Mouse (Mus musculus): ENCODE measurements around the gene Papola.

The Papola gene

DNA sequence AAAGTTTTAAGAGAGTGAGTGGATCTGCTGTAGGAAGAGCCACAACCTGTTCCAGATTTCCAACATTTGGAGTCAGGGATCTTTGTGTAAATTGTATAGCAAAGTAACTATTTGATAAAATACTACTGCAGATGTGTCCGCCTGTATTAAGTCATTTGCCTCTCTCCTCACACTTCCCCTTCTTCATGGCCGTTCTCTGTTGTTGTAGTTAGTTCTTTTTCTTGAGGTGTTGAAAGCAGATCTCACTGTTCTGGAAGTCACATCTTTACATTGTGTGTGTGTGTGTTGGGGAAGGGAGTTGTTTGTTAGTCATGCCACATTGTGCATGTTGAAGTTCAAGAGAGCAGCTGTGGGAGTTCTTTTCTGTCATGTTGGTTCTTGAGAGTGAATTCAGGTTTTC, 10.4 kb downstream of the Papola start:
- intact Hi-C loops (cut with DNase I): no loop called here

DNA sequence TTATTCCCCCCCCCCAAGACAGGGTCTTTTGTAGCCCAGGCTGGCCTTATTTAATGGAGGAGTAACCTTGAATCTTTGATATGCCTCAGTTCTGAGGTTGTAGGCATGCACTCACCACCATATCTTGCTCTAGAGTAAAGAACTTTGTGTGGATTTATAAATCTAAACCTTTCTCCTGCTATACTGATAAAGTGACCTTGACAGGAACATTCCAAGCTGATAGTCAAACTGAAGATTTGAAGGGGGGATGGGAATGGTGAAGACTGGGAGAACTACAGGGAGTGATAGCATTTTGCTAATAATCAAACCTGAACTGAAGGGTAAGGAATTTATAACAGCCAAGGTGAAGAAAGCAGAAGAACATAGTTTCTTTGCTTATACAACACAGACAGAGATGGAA, 13.5 kb downstream of the Papola start:
- intact Hi-C loops (cut with DNase I): no loop called here

DNA sequence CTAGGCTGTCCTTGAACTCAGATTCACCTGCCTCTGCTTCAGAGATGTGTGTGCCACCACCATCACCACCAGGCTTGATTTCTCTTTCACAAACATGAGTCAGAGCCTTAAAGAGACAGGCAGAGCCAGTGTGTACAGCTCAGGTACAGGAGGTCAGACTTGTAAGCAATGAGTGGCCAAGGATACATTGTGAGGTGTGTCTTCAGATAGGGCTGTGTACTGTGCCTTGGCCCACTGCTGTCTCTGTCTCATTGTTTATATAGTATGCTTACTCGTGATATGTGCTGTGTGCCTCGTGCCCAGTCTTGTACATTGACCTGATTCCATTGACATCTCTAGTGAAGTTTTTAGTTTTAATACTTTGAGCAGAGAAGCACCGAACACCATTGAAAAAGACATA, 21.3 kb downstream of the Papola start:
- intact Hi-C loops (cut with DNase I): no loop called here

DNA sequence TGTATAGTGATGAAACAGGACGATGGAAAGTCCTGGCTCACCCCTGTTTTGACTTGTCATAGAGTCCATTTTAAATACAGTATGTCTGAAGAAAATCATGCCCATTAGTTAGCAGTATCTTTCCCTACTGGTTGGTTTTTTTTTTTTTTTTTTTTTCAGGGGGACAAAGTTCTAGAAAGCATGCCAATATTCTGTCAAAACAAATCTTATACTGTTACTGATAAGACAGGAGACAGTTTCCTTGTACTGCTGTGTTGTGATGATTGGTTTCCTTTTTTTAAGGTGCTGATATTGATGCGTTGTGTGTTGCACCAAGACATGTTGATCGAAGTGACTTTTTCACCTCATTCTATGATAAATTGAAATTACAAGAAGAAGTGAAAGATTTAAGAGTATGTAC, 21.7 kb downstream of the Papola start:
- intact Hi-C loops (cut with DNase I): no loop called here

DNA sequence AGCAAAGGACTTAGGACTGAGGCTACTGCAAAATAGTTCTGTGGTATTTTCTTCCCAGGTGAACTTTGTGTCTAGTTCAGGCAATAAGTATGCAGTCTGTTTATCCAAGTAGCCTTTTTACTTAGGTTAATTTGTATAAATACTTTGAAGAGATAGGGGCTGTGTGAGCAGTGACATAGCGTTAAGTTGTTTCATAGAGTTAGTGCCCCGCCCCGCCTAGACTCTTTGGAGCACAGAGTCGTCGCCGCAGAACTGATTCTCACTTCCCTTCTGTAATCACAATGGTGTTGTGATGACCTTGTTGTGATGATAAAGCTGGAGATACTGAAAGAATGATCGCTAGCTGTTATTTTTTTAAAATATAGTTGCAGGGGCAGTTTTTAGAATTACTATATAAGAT, 22.9 kb downstream of the Papola start:
- intact Hi-C loops (cut with DNase I): no loop called here

DNA sequence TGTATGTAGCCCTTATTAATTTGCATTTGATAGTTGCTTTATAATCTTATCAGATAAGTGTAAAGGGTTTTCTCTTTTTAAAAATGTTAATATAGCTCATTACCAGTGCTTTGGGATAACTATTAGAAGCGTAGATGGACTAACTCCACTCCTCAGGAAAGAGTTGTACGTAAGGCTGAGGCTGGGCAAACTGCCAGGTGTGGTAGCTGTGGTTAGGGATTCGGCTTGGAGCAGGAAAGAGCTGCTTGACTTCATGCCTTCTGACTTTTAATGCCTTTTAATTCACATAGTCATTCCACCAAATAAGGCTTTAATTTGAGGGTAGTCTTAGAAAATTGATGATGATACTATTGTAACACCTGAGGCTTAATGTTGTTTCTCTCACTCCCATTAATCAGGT, 24.5 kb downstream of the Papola start:
- intact Hi-C loops (cut with DNase I): no loop called here

DNA sequence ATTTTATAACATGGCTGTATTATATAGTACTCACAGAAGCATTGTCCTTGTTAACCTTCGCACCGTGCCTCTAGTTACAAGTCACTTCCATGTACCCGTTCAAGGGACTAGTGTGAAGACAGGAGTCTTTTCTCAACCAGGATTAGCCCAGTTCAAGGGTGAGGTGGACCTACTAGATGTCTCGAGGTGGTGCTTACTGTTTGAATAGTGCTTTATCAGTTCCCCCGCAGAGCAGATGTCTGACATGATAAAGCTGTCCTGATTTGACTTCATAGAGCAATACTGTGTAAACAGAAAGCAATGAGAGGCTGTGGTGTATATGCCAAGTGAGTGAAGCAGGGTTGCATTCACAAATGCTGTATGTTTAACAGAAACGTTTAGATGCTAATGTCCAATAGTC, 26.1 kb downstream of the Papola start:
- intact Hi-C loops (cut with DNase I): no loop called here

DNA sequence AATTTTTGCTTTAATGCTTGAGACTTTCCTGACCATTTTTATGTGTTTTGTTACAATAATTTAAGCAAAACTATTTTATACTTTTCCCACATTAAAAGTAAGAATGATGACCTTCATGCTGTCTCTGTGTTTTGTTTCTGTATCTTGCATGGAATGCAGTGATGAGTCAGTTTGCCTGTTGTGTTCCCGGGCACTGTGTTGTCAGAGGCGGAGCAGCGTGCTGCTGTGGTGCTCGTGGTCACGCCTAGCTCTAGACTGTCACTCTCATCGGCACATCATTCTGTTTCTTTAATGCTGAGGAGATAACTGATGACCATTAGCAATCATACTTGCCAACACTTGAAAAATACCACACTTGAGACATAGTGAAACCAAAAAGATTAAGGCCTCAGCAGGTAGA, 29.5 kb downstream of the Papola start:
- intact Hi-C loops (cut with DNase I): no loop called here

DNA sequence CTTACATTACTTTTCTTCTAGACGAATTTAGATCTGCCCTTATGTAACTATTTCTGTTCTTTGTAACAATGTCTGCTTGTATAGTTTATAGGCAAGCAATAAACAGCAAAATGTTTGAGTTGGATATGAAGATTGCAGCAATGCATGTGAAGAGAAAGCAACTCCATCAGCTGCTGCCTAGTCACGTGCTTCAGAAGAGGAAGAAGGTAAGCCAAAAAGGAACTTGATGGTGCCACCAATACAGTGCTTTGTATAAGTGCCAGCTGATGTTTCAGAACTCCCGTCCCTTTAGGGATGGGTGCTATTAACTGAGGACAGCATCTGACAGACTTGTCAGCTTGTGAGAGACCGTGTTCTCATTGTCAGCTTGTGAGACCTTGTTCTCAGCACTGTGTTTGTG, 39.0 kb downstream of the Papola start:
- intact Hi-C loops (cut with DNase I): no loop called here

DNA sequence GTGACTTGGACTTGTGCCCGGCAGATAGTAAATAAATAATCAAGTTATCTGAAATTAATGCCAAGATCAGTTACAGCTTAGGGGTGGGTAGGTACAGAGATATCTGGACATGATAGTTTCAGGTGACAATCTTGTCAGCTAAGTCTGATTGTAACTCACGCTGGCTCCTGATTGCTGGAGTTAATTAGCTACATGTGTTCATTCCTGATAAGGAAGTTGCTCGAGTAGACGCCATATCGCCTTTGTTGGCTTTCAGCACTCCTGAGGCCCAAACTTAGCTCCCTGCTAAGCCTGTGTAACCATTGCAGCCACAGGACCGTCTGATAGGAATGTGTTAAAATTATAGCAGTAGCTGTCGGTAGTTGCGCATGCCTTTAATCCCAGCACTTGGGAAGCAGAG, 40.2 kb downstream of the Papola start:
- intact Hi-C loops (cut with DNase I): no loop called here

DNA sequence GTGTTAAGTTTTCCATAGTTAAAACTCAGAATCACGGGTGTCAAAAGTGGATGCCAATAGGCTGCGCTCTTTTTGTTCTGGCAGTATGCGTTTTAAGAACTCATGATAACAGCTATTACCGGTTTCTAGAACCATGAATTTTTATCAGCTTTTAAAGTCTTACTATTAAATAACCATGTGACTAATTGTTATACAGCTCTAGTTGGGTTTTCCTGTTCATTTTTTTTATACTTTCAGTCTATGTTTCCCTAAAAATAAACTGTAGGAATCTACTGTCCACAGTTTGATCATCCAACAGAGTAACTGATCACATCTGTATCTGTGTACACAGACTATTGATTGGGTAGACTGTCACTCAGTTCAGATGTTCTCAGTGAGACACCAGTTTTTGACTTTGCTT, 40.8 kb downstream of the Papola start:
- intact Hi-C loops (cut with DNase I): no loop called here

DNA sequence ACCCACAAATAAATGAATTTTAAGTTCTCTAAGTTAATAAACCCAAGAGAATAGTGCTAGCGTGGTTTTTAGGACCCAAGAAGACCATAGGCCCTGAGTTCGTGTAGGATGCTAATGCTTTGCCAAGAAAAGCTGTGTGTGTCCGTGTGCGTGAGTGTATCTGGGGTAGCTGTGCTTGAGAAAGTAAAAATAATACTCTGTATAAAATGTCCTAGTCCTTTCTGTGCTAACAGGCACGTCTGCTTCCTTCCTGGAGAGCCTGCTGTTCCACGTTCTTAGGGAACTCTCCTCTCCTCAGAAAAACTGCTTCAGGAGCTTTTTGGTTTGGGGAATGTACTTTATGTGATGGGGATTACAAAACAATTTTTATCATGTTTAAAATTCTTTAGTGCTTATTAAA, 48.0 kb downstream of the Papola start:
- intact Hi-C loops (cut with DNase I): no loop called here

DNA sequence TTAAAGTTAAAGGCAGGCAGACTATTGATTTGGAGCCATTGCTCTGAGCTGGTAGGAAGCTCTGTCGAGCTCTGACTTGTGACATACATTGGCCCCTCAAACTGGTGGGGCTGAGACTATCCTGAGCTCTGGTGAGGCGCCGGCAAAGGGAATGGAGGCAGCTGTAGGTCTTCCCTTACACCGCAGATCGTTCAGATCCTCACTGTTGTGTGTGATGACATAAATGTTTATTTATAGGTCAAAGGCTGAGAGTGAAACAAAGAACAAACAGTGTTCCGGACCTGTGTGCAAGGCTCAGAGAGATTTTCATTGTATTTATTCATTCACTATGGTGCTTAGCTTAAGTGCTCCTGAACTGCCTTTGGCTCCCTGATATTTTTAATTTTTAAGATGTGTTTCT, 50.4 kb downstream of the Papola start:
- intact Hi-C loops (cut with DNase I): loop anchor here (5.0 kb wide), 1 partner anchor 222 kb away; no protein-coding TSS in a partner anchor

DNA sequence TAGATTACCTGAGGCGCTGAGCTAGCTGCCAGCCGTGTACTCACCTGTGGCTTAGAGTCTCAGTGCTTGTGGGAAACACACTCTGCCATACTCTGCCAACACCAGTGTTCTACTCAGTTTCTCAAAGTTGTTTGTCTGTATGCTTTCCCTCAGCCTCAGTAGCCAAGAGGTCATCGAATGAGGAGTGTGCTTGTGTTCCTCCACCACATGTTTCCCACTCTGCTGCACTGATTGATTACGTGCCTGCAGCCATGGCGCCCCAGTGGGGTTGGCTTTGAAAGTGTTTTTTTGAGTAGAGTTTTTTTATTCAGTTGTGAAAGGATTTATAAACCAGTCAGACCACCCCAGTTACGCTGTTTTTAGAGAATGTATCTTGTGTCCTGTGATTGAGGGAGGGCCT, 51.1 kb downstream of the Papola start:
- intact Hi-C loops (cut with DNase I): loop anchor here (5.0 kb wide), 1 partner anchor 222 kb away; no protein-coding TSS in a partner anchor

DNA sequence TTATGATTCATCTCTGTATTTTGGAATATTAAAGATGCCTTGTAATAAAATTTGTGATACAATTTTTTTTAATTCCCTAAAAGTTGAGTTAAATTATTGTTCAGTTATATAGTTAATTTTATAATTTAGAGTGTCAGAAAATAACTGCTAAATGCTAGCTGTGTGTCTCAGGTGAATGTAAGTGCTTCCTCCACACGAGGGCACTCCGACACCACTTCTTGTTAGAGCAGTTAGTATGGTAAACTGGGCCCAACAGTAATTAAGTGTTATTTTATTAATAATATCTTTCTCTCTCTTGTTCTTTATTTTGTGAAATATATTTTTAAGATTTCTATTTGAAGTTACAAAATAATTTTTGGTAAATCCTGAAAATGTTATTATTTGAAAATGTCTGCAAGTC, 51.7 kb downstream of the Papola start:
- intact Hi-C loops (cut with DNase I): loop anchor here (5.0 kb wide), 1 partner anchor 221 kb away; no protein-coding TSS in a partner anchor

DNA sequence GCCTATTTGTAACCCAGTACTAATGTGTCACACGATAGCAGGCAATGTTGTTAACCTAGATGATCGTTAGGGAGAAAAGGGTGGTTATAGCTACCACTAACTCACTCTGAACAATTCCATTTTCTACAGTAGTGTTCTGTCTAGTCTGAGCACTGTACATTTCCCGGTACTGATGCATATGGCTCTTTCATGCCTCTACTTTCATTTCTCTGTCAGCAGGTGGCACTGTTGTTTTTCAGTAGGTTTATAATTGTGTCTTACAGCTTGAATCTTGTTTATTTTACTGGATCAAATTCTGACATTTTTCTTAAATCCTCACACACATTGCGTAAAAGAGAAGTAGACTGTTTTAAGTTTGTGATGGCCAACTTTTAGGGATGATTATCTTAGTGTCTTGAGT, 54.6 kb downstream of the Papola start:
- intact Hi-C loops (cut with DNase I): loop anchor here (5.0 kb wide), 1 partner anchor 218 kb away; no protein-coding TSS in a partner anchor

DNA sequence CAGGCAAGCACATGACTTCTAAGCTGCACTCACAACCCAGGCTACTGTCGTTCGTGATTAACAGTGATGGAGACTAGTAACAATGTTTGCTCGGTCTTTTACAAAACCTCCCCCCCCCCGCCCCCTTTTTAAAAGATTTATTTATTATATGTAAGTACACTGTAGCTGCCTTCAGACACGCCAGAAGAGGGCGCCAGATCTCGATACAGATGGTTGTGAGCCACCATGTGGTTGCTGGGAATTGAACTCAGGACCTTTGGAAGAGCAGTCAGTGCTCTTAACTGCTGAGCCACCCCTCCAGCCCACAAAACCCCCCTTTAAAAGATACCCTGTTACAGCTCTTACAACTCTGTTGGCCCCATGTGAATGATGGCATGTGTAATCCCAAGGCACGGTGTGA, 56.1 kb downstream of the Papola start:
- intact Hi-C loops (cut with DNase I): loop anchor here (2.0 kb wide), 1 partner anchor 122 kb away; no protein-coding TSS in a partner anchor

DNA sequence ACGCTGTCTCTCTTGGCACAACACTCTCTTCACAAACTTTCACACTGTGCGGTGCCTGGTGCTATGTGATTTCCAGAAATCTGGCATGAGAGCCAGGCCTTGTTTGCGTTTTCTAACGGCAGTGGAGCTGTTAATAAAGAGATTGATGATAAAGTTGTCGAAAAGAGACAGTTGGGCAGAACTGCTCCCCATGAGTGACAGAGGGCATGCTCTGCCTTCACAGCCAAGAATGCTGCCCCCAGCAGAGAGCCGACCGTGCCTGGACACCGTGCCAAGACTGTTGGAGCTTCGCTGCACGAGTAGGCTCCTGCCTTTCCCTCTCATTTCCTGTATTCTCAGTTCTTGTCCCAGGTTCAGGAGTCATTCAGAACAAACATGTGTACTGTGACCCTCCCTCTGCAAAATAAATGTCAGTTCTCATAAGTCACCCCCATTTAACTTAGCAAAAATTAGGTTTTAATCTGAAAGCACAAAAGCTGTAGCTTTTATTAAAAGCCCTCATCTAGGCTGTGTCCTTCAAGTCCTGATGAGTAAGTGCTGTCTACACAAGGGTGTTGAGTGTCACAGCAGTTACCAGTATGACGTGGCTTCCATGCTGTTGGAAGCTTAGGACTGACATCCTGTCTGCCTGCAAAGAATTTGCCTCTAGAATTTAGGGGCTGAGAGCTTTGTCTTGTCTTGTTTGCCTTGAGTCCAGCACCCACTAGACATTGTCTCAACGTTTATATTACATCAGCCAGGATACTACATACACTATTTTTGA, 58.9 kb downstream of the Papola start:
- intact Hi-C loops (cut with DNase I): no loop called here

DNA sequence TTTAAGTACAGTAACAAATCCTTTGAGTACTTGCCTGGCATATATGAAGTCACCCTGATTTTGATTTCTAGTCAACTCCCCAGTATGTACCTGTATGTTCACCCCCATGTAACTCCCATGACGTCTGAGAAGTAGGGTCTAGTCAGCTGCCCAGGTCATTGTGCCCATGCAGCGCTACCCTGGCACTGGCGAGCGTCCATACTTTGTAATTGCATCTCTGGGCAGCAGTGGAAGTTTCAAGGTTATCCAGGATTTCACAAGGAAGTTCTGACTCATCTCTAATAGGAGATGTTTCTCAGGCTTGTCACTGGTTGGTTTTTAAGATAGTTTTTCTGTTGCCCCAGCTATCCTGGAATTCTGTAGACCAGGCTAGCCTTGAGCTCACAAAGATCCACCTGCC, 59.9 kb downstream of the Papola start:
- intact Hi-C loops (cut with DNase I): no loop called here

DNA sequence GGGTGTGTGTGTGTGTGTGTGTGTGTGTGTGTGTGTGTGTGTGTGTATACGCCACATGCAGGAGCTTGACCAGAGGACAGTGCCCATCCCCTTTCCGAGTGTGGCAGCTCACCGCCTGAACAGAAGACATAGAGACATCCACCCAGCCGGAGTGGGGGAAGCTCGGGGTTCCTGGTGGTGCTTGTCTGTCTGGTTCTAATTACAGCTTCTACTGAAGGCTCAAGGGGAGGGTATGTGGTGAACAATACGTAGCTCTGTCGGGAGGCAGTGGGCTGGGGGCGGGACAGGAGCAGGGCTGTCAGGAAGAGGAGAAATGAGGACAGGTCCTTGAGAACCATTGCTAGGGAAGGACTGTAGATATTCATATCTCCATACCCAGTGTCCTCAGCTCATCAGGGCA, 64.6 kb downstream of the Papola start:
- intact Hi-C loops (cut with DNase I): no loop called here

DNA sequence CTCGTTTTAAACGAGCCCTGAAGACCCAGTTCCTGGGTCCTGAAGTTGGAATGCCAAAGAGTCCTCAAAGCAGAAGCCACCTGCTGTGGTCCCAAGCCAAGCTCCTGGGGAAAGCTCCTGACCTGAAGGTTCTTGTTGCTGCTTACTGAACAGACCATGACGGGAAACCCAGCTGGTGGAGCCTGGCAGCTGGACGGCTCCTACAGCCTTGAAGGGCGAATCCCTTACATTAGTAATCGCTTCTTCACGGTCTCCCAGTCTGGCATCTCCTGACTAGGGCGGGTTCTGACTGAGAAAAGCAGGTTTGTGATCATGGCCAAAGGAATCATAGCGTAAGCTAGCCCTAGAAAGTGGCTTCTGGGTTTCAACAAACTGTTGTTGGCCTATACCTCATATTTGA, 66.2 kb downstream of the Papola start:
- intact Hi-C loops (cut with DNase I): no loop called here

DNA sequence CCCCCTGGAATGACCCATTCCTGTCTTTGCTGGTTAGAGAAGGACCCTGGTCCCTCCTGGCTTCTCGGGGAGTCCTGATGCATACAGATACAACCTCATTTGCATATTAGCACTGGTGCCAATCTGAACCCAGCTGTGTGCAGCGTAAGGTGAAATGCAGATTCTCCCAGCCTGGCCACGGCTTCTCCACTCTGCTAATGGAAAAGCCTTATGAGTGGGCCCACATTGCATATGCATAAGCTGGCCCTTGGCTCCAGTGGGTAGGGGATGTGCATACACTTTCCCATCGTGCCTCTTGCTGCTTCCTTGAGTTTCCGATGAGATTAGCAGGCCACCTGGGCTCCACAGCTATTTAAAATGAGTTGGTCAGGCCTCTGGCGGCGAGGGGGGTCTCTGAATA, 68.3 kb downstream of the Papola start:
- intact Hi-C loops (cut with DNase I): no loop called here

DNA sequence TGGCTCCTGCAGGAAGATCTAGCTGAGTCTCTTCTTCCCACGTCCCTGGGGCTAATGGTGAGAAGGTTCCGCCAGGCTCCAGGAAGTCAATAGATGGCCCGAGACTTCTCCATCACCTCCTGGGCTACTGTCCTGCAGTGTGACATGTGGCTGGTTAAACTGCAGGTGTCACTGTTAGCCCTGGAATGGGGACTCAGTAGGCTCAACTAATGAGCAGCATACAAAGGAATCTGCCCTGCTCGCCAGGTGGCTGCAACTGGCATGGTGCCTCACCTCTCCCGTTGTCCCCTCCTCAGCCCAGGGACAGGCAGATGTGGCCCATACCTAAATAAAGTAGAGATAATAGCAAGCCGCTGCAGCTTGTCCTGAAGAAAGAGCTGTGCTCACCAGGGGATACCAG, 70.1 kb downstream of the Papola start:
- intact Hi-C loops (cut with DNase I): no loop called here
